Mouse (Mus musculus): Measurements from ENCODE around the gene Zfp386. TPM values are rescaled to one million over a fixed set of nuclear protein-coding genes. Genes with fewer than 3 reads are reported as not detected.

The Zfp386 gene
- polyA plus RNA-seq, 1 experiment from 2014 or later: 26.9 TPM

- Histone ChIP-seq H3K9ac (replicated peaks; ENCODE audit: low read depth) (no peak overlapping the region), H3K4me3 (ENCODE audit: low read depth, low read length) (no peak overlapping the region), H3K4me1 (ENCODE audit: insufficient read depth, low read depth, low read length) (no peaks in the 10 kb centered on the region), H3K9me3 (ENCODE audit: low read length) (peaks cover 23% of the 10 kb centered on the region), H3K27ac (ENCODE audit: low read length) (no peak overlapping the region), H3K36me3 (ENCODE audit: insufficient read depth, low read length) (peaks cover 27% of the 10 kb centered on the region), H3K27me3 (replicated peaks; ENCODE audit: insufficient read depth, low read length) (no peaks in the 10 kb centered on the region), H3K4me2 (replicated peaks; ENCODE audit: low read depth, low read length) (no peak overlapping the region)
- WGBS: 94% methylated on average over 5 of the region's 5 CpGs
- ATAC-seq: no peak
- TF ChIP-seq EP300 (IDR thresholded peaks at IDR 0.05): no peak
- TF ChIP-seq CTCF (IDR thresholded peaks at IDR 0.05): no peak
- no peak for DNase-seq (ENCODE audit: low spot score)
Measured at GRCm38 (mm10) chr12:116061561-116062193, 14.2 kb downstream of the Zfp386 start.

GRCm38 (mm10) chr12:116062194-116062583 lies 14.7 kb downstream of the Zfp386 start:
- no peak overlapping the region for H3K27ac ChIP-seq (ENCODE audit: low read length)
- DNase-seq (ENCODE audit: low spot score) (no peak), ATAC-seq (no peak)
- 98% methylated on average over 2 of the region's 2 CpGs for WGBS
- no peak overlapping the region for H3K9ac ChIP-seq (replicated peaks; ENCODE audit: low read depth)
- no peak overlapping the region for H3K4me3 ChIP-seq (ENCODE audit: low read depth, low read length)
- H3K4me1 ChIP-seq (ENCODE audit: insufficient read depth, low read depth, low read length): no peaks in the 10 kb centered on the region
- peaks cover 23% of the 10 kb centered on the region for H3K9me3 ChIP-seq (ENCODE audit: low read length)
- TF ChIP-seq CTCF (IDR thresholded peaks at IDR 0.05) (no peak), EP300 (IDR thresholded peaks at IDR 0.05) (no peak)
- no peak overlapping the region for H3K4me2 ChIP-seq (replicated peaks; ENCODE audit: low read depth, low read length)
- no peaks in the 10 kb centered on the region for H3K27me3 ChIP-seq (replicated peaks; ENCODE audit: insufficient read depth, low read length)
- H3K36me3 ChIP-seq (ENCODE audit: insufficient read depth, low read length): peaks cover 23% of the 10 kb centered on the region

- Histone ChIP-seq H3K36me3 (ENCODE audit: insufficient read depth, low read length) (peaks cover 22% of the 10 kb centered on the region), H3K4me2 (replicated peaks; ENCODE audit: low read depth, low read length) (no peak overlapping the region), H3K27me3 (replicated peaks; ENCODE audit: insufficient read depth, low read length) (no peaks in the 10 kb centered on the region), H3K9ac (replicated peaks; ENCODE audit: low read depth) (no peak overlapping the region), H3K4me1 (ENCODE audit: insufficient read depth, low read depth, low read length) (no peaks in the 10 kb centered on the region), H3K9me3 (ENCODE audit: low read length) (peaks cover 23% of the 10 kb centered on the region), H3K4me3 (ENCODE audit: low read depth, low read length) (no peak overlapping the region), H3K27ac (ENCODE audit: low read length) (no peak overlapping the region)
- TF ChIP-seq CTCF (IDR thresholded peaks at IDR 0.05): no peak
- no peak for TF ChIP-seq EP300 (IDR thresholded peaks at IDR 0.05)
- 98% methylated on average over 4 of the region's 4 CpGs for WGBS
- no peak for DNase-seq (ENCODE audit: low spot score)
- ATAC-seq: no peak
Measured at GRCm38 (mm10) chr12:116063020-116063419, 15.5 kb downstream of the Zfp386 start.

GRCm38 (mm10) chr12:116071023-116071422 lies 23.5 kb downstream of the Zfp386 start:
- TF ChIP-seq EP300 (IDR thresholded peaks at IDR 0.05) (no peak), CTCF (IDR thresholded peaks at IDR 0.05) (peak; percentile 84)
- H3K4me3 ChIP-seq (ENCODE audit: low read depth, low read length): no peak overlapping the region
- H3K4me2 ChIP-seq (replicated peaks; ENCODE audit: low read depth, low read length): no peak overlapping the region
- ATAC-seq: peak; percentile 90
- H3K9ac ChIP-seq (replicated peaks; ENCODE audit: low read depth): no peak overlapping the region
- 22% methylated on average over 3 of the region's 3 CpGs for WGBS
- H3K27me3 ChIP-seq (replicated peaks; ENCODE audit: insufficient read depth, low read length): no peaks in the 10 kb centered on the region
- peak; percentile 78 for DNase-seq (ENCODE audit: low spot score)
- no peaks in the 10 kb centered on the region for H3K9me3 ChIP-seq (ENCODE audit: low read length)
- no peaks in the 10 kb centered on the region for H3K4me1 ChIP-seq (ENCODE audit: insufficient read depth, low read depth, low read length)
- no peak overlapping the region for H3K27ac ChIP-seq (ENCODE audit: low read length)
- no peaks in the 10 kb centered on the region for H3K36me3 ChIP-seq (ENCODE audit: insufficient read depth, low read length)

- peak within 1 kb of the TSS; percentile 87 for H3K4me2 ChIP-seq (replicated peaks; ENCODE audit: low read depth, low read length)
- no peaks in the 10 kb centered on the region for H3K4me1 ChIP-seq (ENCODE audit: insufficient read depth, low read depth, low read length)
- no peak within 1 kb of the TSS for H3K27ac ChIP-seq (ENCODE audit: low read length)
- DNase-seq (ENCODE audit: low spot score) (peak; percentile 70), ATAC-seq (peak; percentile 90)
- H3K9ac ChIP-seq (replicated peaks; ENCODE audit: low read depth): peak within 1 kb of the TSS; percentile 34
- H3K4me3 ChIP-seq (ENCODE audit: low read depth, low read length): peak within 1 kb of the TSS; percentile 47
- no peaks in the 10 kb centered on the region for H3K27me3 ChIP-seq (replicated peaks; ENCODE audit: insufficient read depth, low read length)
- TF ChIP-seq CTCF (IDR thresholded peaks at IDR 0.05) (no peak), EP300 (IDR thresholded peaks at IDR 0.05) (no peak)
- no peaks in the 10 kb centered on the region for H3K36me3 ChIP-seq (ENCODE audit: insufficient read depth, low read length)
- H3K9me3 ChIP-seq (ENCODE audit: low read length): no peaks in the 10 kb centered on the region
- 5% methylated on average over 33 of the region's 33 CpGs for WGBS
Measured at GRCm38 (mm10) chr12:116077074-116077854, 29.7 kb downstream of the Zfp386 start, which contains the start of gene Vipr2. TSS of gene Vipr2 (plus strand) at chr12:116077726.

GRCm38 (mm10) chr12:116077855-116078366 lies 30.4 kb downstream of the Zfp386 start:
- DNase-seq (ENCODE audit: low spot score): peak; percentile 11
- peak; percentile 23 for ATAC-seq
- TF ChIP-seq EP300 (IDR thresholded peaks at IDR 0.05): no peak
- no peak for TF ChIP-seq CTCF (IDR thresholded peaks at IDR 0.05)
- H3K27me3 ChIP-seq (replicated peaks; ENCODE audit: insufficient read depth, low read length): no peaks in the 10 kb centered on the region
- WGBS: 5% methylated on average over 24 of the region's 24 CpGs
- H3K9ac ChIP-seq (replicated peaks; ENCODE audit: low read depth): peak overlapping the region; percentile 34
- no peaks in the 10 kb centered on the region for H3K36me3 ChIP-seq (ENCODE audit: insufficient read depth, low read length)
- H3K4me3 ChIP-seq (ENCODE audit: low read depth, low read length): peak overlapping the region; percentile 47
- H3K4me2 ChIP-seq (replicated peaks; ENCODE audit: low read depth, low read length): peak overlapping the region; percentile 87
- no peak overlapping the region for H3K27ac ChIP-seq (ENCODE audit: low read length)
- no peaks in the 10 kb centered on the region for H3K9me3 ChIP-seq (ENCODE audit: low read length)
- H3K4me1 ChIP-seq (ENCODE audit: insufficient read depth, low read depth, low read length): no peaks in the 10 kb centered on the region
